Mouse (Mus musculus): ENCODE measurements at regions not wholly inside any gene's neighbourhood (a gene's known extent, or its start where the extent isn't known, plus 50 kb on each side); places are given as distances from the start of the nearest gene placed in this dataset.
"Not testable (repeated sequence)": the region's sequence is repeated elsewhere in the genome, so short reads cannot be mapped to it uniquely, and the experiment has no call there.

GRCm38 (mm10) chr1:47164417-47164816 is 271.8 kb upstream of the Slc39a10 start:
- no peak for TF ChIP-seq CTCF (IDR thresholded peaks at IDR 0.05; ENCODE audit: low read depth)
- no peaks in the 10 kb centered on the region for H3K4me1 ChIP-seq (replicated peaks; ENCODE audit: insufficient read depth, low read length)
- H3K27ac ChIP-seq, result no peak overlapping the region
- H3K4me2 ChIP-seq (ENCODE audit: low read length), result no peak overlapping the region
- ATAC-seq (replicated peaks; ENCODE audit: low FRiP score, low read depth) (no peak), DNase-seq (ENCODE audit: low spot score) (no peak)
- no peaks in the 10 kb centered on the region for H3K27me3 ChIP-seq (ENCODE audit: insufficient read depth, low read length)
- WGBS, result 69% methylated on average over 3 of the region's 3 CpGs
- no peaks in the 10 kb centered on the region for H3K9me3 ChIP-seq (replicated peaks; ENCODE audit: low read length)
- H3K9ac ChIP-seq (ENCODE audit: low read depth, low read length), result no peak overlapping the region
- H3K36me3 ChIP-seq (ENCODE audit: insufficient read depth, low read length), result no peaks in the 10 kb centered on the region
- no peak overlapping the region for H3K4me3 ChIP-seq (replicated peaks; ENCODE audit: low read depth, low read length)

- Histone ChIP-seq H3K4me1 (replicated peaks; ENCODE audit: insufficient read depth, low read length) (no peaks in the 10 kb centered on the region), H3K27me3 (ENCODE audit: insufficient read depth, low read length) (no peaks in the 10 kb centered on the region), H3K4me3 (replicated peaks; ENCODE audit: low read depth, low read length) (no peak overlapping the region), H3K9me3 (replicated peaks; ENCODE audit: low read length) (no peaks in the 10 kb centered on the region), H3K27ac (no peak overlapping the region), H3K36me3 (ENCODE audit: insufficient read depth, low read length) (no peaks in the 10 kb centered on the region), H3K9ac (ENCODE audit: low read depth, low read length) (no peak overlapping the region), H3K4me2 (ENCODE audit: low read length) (no peak overlapping the region)
- TF ChIP-seq CTCF (IDR thresholded peaks at IDR 0.05; ENCODE audit: low read depth), result no peak
- 72% methylated on average over 1 of the region's 1 CpGs for WGBS
- DNase-seq (ENCODE audit: low spot score) (no peak), ATAC-seq (replicated peaks; ENCODE audit: low FRiP score, low read depth) (no peak)
Measured at GRCm38 (mm10) chr1:47163808-47164410, 271.3 kb upstream of the Slc39a10 start.

GRCm38 (mm10) chr1:47130031-47130430 is 237.4 kb upstream of the Slc39a10 start:
- H3K9ac ChIP-seq (ENCODE audit: low read depth, low read length); H3K27me3 ChIP-seq (ENCODE audit: insufficient read depth, low read length); H3K9me3 ChIP-seq (replicated peaks; ENCODE audit: low read length); H3K27ac ChIP-seq; DNase-seq (ENCODE audit: low spot score); H3K4me2 ChIP-seq (ENCODE audit: low read length); H3K36me3 ChIP-seq (ENCODE audit: insufficient read depth, low read length); ATAC-seq (replicated peaks; ENCODE audit: low FRiP score, low read depth); H3K4me3 ChIP-seq (replicated peaks; ENCODE audit: low read depth, low read length); H3K4me1 ChIP-seq (replicated peaks; ENCODE audit: insufficient read depth, low read length): not testable (repeated sequence)

GRCm38 (mm10) chr1:47119636-47120035 is 227.0 kb upstream of the Slc39a10 start:
- Histone ChIP-seq H3K4me3 (replicated peaks; ENCODE audit: low read depth, low read length) (no peak overlapping the region), H3K36me3 (ENCODE audit: insufficient read depth, low read length) (no peaks in the 10 kb centered on the region), H3K27ac (no peak overlapping the region), H3K27me3 (ENCODE audit: insufficient read depth, low read length) (no peaks in the 10 kb centered on the region), H3K9ac (ENCODE audit: low read depth, low read length) (no peak overlapping the region), H3K4me2 (ENCODE audit: low read length) (no peak overlapping the region), H3K9me3 (replicated peaks; ENCODE audit: low read length) (no peaks in the 10 kb centered on the region), H3K4me1 (replicated peaks; ENCODE audit: insufficient read depth, low read length) (no peaks in the 10 kb centered on the region)
- 86% methylated on average over 1 of the region's 1 CpGs for WGBS
- DNase-seq (ENCODE audit: low spot score) (no peak), ATAC-seq (replicated peaks; ENCODE audit: low FRiP score, low read depth) (no peak)
- TF ChIP-seq CTCF (IDR thresholded peaks at IDR 0.05; ENCODE audit: low read depth), result no peak

GRCm38 (mm10) chr1:47116681-47117080 is 224.0 kb upstream of the Slc39a10 start:
- H3K36me3 ChIP-seq (ENCODE audit: insufficient read depth, low read length); H3K4me1 ChIP-seq (replicated peaks; ENCODE audit: insufficient read depth, low read length); H3K9ac ChIP-seq (ENCODE audit: low read depth, low read length); H3K27me3 ChIP-seq (ENCODE audit: insufficient read depth, low read length); H3K27ac ChIP-seq; H3K4me3 ChIP-seq (replicated peaks; ENCODE audit: low read depth, low read length); ATAC-seq (replicated peaks; ENCODE audit: low FRiP score, low read depth); H3K9me3 ChIP-seq (replicated peaks; ENCODE audit: low read length); DNase-seq (ENCODE audit: low spot score); H3K4me2 ChIP-seq (ENCODE audit: low read length): not testable (repeated sequence)
- WGBS, result 96% methylated on average over 4 of the region's 4 CpGs

GRCm38 (mm10) chr1:47112494-47112893 is 219.8 kb upstream of the Slc39a10 start:
- ATAC-seq (replicated peaks; ENCODE audit: low FRiP score, low read depth) (no peak), DNase-seq (ENCODE audit: low spot score) (peak; percentile 8)
- no peak for TF ChIP-seq CTCF (IDR thresholded peaks at IDR 0.05; ENCODE audit: low read depth)
- Histone ChIP-seq H3K9me3 (replicated peaks; ENCODE audit: low read length) (no peaks in the 10 kb centered on the region), H3K9ac (ENCODE audit: low read depth, low read length) (no peak overlapping the region), H3K4me2 (ENCODE audit: low read length) (no peak overlapping the region), H3K27ac (no peak overlapping the region), H3K36me3 (ENCODE audit: insufficient read depth, low read length) (no peaks in the 10 kb centered on the region), H3K4me3 (replicated peaks; ENCODE audit: low read depth, low read length) (no peak overlapping the region), H3K27me3 (ENCODE audit: insufficient read depth, low read length) (no peaks in the 10 kb centered on the region), H3K4me1 (replicated peaks; ENCODE audit: insufficient read depth, low read length) (no peaks in the 10 kb centered on the region)
- WGBS, result 59% methylated on average over 1 of the region's 1 CpGs

GRCm38 (mm10) chr1:47104055-47104454 is 211.4 kb upstream of the Slc39a10 start:
- Histone ChIP-seq H3K4me1 (replicated peaks; ENCODE audit: insufficient read depth, low read length) (no peaks in the 10 kb centered on the region), H3K4me2 (ENCODE audit: low read length) (no peak overlapping the region), H3K9me3 (replicated peaks; ENCODE audit: low read length) (no peaks in the 10 kb centered on the region), H3K4me3 (replicated peaks; ENCODE audit: low read depth, low read length) (no peak overlapping the region), H3K27ac (no peak overlapping the region), H3K9ac (ENCODE audit: low read depth, low read length) (no peak overlapping the region), H3K36me3 (ENCODE audit: insufficient read depth, low read length) (no peaks in the 10 kb centered on the region), H3K27me3 (ENCODE audit: insufficient read depth, low read length) (no peaks in the 10 kb centered on the region)
- DNase-seq (ENCODE audit: low spot score) (no peak), ATAC-seq (replicated peaks; ENCODE audit: low FRiP score, low read depth) (no peak)
- no peak for TF ChIP-seq CTCF (IDR thresholded peaks at IDR 0.05; ENCODE audit: low read depth)
- 55% methylated on average over 4 of the region's 4 CpGs for WGBS

All from kidney, postnatal 0 days (tissue).